Mouse (Mus musculus): ENCODE data around the gene Smarcb1.
A peak's percentile ranks its signal among the peaks of the same experiment; 100 is the strongest.

Smarcb1 gene

DNA sequence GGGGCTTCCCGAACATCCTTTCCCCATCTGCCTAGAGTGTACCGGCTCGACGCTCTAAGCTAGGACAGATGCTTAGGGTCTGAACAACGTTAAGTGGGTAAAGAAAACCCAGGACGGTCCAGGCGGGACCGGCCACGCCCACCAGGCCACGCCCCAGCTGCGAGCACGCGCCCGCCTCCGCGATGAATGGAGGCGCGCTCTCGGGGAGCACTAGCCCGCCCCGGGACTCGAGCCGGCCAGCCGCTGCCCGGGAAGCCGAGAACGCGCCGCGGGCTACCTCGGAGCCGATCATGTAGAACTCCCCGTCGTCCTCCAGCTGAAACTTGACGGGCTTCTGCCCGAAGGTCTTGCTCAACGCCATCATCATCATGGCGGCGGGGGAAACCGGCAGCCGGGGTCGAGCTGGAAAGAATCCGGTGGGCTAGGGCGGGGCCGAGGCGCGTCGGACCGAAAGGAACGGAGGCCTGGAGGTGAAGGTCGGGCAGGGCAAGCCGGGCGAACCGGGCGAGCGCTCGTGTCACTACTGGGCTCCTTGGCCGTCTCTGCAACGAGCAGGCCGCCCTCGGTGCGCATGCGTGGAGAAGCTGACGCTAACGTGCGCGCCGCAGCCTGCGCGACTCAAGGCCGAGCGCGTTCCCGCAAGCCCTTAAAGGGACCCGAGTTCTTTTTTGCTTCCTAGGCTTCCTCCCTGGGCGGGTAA lies at the start of gene Smarcb1:
Smarcb1 (minus strand) TSS at position 592 of the 700 bp plus-strand sequence.
- DNase-seq (ENCODE audit: low read depth in 1 of 2, low spot score in 2 of 2): peak; percentile 79 to 87

DNA sequence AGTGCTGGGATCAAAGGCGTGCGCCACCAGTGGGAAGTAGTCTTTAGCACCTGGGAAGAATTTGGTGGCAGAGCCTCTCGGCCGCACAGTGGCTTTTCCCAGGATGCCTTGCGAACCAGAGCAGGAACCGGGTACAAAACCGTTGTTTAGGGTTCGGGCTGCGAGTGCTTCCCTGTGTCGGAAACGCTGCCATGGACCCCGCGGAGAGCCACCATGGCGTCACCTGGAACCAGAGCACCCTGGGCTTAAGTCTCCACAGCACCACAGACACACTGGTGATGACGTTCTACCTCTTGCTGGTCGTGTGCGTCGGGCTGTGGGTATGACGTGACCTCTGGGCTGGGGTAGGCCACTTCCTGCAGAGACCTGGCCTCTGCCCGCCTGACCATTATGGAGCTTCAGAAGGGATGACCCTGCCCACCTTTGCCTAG lies 33.0 kb upstream of the Smarcb1 start, which contains the start of gene Gm5134:
Gm5134 (plus strand) TSS at position 134 of the 431 bp plus-strand sequence.
- DNase-seq (ENCODE audit: low read depth in 1 of 2, low spot score in 2 of 2): no peak

DNA sequence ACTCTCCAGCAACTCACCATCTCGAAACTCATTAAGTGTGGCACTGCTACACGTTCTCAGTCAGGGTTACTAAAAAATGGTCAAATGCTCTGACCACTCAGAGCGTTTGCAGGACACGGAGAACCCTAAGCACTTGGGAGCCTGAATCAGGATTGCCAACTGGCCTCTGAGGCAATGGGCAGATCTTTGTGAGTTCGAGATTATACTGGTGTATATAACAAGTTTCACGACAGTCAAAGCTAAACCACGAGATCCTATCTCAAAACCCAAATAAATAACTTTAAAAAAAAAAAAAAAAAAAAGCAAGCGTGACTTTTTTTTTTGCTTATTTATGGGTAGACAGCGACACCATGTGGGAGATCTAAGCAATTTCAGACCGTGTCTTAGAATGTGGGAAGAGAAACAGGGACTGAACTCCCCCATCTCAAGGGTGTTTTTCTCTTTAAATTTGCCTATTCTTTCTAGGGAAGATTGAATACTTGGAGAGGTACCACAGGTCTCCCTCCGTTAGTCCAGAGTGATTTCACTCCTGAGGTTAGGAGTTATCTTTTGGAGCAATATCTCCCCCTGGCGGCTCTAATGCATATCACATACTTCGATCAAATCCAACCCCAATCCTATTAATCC lies 30.1 kb upstream of the Smarcb1 start:
- peak; percentile 9 to 30 for DNase-seq (ENCODE audit: low read depth in 1 of 2, low spot score in 2 of 2)

DNA sequence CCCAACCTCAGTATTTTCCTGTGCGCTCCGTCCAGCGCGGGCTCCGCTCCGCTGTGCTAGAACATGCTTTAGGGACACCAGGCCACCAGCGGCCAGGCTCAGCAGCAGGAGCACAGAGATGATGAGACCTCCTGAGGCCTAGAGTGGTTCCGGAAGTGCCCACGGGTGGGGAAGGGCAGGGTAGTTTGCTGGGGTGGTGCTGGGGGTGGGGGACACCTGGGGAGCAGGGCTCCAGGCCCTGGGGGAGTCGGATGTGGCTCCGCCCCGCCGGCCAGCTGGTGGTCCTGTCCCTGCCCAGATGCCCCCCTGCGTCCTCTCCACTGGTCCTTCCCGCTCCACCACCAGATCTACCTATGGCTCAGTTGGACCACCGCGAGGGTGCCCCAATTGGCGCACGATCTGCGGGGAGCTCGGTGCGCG lies 29.4 kb upstream of the Smarcb1 start:
- DNase-seq (ENCODE audit: low read depth in 1 of 2, low spot score in 2 of 2): no peak

DNA sequence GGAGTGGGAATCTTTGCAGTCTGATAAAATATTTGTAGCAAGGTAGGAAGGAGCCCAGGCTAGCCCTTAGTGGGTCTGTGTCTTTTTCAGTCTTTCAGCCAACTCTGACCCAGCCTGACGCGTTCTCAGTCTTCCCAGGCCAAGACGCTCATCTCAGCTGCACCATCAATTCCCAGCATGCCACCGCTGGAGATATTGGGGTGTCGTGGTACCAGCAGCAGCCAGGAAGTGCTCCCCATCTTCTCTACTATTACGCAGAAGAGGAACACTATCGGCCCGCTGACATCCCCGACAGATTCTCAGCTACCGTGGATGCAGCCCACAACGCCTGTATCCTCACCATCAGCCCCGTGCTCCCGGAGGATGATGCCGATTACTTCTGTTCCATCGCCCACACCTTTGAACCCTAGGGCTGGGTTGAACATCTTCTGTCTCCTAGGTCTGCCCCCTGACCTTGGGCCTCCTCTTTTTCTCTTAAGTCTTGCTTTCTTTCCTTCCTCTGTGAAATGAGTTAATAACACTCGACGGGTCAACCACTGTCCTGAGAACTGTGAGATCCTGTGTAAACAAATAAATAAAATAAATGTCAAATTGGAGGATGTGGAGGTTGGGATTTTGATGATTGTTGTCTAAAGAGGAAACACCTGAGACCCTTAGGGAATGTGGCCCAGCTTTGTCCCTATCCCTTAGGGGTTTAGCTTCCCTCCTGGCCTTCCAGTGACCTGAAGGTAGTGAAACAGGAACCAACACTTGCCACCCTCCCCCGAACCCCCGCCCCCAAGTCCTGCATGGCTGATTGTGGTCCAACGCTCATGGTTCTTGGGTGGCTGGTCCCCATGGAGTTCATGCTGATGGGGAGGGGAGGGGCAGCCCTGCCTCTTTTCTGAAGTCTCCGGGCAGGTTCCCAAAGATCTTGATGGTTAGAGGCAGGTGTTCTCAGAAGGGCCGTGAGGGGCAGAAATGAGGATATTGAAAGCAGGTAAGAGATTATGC lies 27.9 kb upstream of the Smarcb1 start:
- DNase-seq (ENCODE audit: low read depth in 1 of 2, low spot score in 2 of 2): no peak

DNA sequence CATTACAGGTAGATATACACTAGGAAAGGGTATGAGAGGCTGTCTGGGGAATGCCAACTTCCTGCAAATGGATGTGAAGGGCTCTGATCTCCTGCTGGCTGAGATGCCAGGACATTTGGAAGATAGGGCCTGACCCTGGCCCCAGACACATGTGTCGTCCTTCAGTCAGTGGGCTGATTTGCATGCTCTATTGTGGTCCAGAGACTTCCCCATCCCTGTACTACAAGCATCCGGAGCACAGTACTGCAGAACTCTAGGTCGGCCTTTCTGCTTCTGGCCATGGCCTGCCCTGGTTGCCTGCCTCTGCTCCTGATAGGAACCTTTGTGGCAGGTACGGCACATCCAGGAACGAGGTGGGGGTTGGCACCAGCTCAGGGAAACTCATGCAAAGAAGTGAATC lies 26.7 kb upstream of the Smarcb1 start:
- no peak for DNase-seq (ENCODE audit: low read depth in 1 of 2, low spot score in 2 of 2)

DNA sequence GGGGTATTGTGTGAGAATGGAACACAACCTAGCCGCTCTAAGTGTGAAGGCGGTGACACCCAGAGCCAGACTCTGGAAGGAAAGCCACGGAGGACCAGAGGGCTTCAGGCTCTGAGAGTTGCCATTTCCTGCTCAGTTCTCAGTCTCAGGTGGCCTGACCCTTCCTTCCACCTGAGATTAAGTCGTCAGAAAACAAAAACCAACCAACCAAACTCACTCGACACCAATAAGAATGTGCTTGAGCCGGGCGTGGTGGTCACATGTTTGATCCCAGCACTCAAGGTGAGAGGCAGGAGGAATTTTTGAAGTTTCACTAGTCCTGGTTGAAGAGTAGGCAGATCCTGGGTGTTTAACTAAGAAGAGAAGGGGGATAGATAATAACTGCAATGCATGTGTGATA lies 24.5 kb upstream of the Smarcb1 start:
- DNase-seq (ENCODE audit: low read depth in 1 of 2, low spot score in 2 of 2): no peak

DNA sequence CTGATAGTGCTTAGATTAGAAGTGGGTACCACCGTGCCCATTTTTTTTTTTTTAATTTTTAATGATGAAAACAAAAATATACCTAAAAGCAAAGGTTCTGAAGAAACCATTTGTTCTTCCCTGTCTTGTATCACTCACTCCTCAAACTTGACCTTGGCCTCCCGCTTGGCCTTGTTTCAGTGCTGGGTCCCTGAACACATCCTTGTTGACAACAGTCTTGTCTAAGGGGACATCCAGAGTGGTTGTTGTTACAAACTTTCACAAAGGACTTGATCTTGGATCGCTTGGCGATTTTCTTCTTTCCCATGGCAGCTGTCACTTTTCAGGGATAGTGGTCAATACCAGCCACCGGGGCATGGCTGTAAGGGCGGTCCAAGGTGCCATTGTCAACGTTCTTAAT lies 23.8 kb upstream of the Smarcb1 start:
- no peak for DNase-seq (ENCODE audit: low read depth in 1 of 2, low spot score in 2 of 2)

DNA sequence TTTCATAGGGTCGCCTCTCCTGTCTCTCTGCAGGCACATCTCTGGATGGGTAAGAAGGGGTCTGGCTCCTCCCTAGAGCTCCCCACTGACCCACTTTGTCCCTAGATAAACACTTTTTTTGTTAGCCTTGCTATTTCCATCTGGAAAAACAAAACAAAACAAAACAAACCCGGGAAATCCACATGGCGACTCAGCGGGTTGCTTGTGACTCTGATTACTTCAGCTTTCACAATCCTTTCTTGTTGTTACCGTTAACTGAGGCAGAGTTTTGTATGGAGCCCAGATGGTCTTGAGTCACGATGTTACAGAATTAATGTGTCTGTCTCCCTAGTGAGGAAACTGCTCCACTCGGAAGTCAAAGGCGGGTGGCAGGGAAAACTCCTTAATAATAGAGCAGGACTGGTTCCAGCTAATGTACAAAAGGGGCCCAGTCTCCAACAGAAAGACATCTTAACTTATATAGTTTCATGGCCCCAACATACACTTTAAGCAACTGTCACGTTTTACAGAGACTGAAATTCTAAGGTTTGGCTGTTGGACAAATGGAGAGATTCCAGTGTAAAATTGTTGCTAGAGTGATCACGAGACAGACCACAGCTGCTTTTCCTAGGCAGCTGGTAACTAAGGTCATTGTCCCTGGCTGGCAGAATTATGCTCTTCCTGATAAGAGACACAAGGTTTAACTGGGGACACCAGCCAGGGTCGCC lies 22.8 kb upstream of the Smarcb1 start:
- DNase-seq (ENCODE audit: low read depth in 1 of 2, low spot score in 2 of 2): no peak

DNA sequence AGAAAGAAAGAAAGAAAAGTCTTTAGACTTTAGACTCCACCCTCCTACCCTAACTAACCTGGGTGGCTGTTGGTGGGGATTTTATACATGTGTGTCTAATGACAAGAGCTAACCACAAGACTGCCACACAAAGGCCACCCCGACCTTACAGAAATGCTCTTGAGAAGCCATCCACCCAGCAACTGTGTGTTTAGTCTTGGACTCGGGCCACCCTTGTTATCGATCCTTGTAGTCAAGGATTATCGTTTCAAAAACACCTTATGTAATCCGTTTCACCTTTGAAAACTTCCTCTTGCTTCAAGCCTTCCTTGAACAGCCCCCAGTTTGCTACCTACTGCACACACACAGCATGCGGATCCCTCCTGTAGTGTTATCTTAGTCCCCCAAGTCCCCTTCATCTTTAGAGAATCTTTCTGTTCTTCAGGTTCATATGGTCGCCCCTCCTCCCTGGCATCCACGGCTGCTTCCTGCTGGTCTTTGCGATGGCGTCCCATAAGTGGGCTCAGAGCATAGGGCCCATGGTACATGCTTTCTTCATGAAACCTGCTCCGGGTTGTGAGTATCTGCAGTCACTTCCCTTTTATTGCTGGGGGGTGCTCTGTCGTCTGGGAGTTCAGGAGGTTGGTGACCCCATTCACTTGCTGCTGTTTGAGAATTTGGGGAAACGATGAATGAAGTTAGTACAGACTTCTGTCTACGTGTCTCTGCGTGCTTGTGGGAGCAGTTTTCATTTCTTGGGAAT lies 21.5 kb upstream of the Smarcb1 start, which contains the start of gene Vpreb3:
Vpreb3 (plus strand) TSS at position 322 of the 742 bp plus-strand sequence.
- no peak for DNase-seq (ENCODE audit: low read depth in 1 of 2, low spot score in 2 of 2)

DNA sequence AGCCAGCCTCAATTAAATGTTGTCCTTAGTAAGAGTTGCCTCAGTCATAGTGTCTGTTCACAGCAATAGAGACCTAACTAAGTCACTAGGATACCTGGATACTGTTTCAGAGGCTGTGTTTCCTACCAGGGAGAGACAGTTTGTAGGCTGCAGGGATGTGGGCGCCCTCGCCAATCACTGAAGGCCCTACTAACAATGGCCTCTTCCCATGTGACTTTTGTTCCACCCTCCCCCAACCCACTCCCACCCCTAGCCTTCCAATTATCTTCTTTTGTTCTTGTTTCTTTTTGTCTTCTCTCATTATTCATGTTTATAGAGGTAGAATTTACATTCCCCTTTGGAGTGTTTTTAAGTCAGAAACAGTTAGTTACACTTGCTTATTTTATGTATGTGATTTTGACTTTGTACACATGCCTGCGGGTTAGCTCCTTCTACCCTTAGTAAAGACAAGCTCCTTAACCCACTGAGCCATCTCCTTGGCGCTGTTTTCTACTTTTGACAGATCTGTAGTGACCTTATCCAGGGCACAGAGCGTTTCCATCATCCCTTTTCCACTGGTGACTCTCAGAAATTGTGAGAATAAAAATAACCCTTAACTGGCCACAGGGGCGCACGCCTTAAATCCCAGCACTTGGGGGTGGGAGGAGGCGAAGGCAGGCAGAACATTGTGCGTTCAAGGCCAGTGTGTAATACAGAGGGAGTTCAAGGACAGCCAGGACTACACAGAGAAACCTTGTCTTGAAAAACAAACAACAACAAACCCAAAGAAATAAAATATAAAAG lies 19.8 kb upstream of the Smarcb1 start:
- DNase-seq (ENCODE audit: low read depth in 1 of 2, low spot score in 2 of 2): no peak

DNA sequence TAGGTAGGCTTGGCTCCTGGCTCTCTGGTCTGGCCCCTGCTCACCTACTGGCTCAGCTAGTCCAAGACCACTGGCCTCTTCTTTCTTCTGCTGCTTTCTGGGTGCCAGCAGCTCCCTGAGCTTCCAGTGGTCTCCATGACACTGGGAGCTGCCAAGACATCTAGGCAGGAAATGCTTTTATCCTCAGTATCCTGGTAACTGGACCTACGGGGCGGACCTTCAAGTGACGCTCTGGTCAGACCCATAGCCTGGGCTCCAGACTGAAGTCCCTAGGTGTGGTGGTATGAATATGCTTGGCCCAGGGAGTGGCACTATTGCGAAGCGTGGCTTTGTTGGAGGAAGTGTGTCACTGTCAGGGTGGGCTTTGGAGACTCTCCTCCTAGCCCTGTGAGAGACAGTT lies 19.1 kb upstream of the Smarcb1 start, which contains the start of gene Gm867:
Gm867 (minus strand) TSS at position 153 of the 400 bp plus-strand sequence.
- DNase-seq (ENCODE audit: low read depth in 1 of 2, low spot score in 2 of 2): no peak

DNA sequence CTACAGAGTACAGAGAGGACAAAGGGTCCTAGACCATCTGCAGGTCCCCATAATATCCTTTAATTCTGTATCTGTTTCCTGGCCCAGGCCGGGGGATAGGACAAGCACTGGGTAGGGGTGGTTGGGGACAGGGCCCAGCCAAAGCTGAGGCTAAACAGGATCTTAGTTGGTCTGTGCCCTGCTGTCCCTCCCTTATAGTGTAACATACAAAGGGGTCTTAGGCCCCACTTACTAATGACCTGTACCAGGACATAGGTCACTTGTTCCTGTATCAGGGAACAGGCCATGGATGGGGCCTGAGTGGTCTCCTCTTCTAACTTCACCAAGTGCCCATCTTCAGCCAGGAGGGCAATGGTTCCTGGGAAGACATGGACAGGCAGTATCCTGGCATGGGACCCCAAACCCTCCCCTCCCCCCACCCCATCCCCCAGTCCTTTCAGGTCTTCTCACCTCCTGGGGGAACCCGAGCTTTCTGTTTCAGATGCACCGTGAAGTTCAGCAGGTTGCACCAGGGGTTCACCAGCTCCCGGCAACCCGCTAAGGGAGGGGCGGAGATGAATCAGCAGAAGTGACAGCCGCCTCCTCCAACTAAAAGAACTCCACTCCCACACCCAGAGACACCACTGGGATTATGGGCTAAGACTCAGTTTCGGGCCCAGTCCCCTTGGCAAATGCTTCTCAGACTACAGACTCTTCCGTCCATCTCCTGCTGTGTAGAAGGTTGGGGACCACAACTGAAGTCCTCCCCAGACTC lies 18.2 kb upstream of the Smarcb1 start:
- no peak for DNase-seq (ENCODE audit: low read depth in 1 of 2, low spot score in 2 of 2)

DNA sequence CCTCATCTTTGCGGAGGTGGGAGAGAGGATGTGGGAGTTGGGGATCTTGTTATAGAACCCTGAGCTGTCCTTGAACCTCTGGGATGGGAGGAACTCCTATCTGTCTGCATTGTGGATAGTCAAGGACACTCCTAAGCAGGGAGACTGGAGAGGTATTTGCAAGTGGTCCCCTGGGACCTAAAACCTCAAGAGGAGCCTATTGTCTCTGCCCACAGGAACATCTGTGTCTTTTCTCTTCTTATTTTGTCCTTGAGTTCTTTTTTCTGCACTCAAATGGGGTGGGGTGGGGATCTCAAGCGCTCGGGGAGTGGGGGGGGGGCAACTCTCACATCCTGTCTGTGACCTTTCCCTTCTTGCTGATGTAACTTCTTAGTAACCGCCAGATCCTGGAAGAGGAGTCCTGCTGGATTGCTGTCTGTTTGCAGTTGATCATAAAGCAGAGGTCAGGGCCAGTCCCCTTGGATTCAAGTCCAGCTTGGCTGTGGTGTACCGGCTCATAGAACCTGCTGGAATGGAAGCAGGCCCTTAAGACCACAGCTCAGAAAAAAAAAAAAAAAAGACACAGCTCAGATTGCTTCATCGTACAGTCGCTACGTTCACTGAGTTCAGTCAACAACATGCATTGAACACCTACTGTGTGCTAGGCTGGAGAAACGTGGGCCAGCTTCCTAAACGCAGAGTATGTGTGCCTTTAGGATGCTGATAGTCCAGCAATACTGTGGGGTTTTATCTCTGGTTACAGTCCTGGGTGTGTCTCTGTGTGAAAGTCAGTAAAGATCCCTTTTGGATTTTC lies 16.6 kb upstream of the Smarcb1 start:
- DNase-seq (ENCODE audit: low read depth in 1 of 2, low spot score in 2 of 2): no peak

DNA sequence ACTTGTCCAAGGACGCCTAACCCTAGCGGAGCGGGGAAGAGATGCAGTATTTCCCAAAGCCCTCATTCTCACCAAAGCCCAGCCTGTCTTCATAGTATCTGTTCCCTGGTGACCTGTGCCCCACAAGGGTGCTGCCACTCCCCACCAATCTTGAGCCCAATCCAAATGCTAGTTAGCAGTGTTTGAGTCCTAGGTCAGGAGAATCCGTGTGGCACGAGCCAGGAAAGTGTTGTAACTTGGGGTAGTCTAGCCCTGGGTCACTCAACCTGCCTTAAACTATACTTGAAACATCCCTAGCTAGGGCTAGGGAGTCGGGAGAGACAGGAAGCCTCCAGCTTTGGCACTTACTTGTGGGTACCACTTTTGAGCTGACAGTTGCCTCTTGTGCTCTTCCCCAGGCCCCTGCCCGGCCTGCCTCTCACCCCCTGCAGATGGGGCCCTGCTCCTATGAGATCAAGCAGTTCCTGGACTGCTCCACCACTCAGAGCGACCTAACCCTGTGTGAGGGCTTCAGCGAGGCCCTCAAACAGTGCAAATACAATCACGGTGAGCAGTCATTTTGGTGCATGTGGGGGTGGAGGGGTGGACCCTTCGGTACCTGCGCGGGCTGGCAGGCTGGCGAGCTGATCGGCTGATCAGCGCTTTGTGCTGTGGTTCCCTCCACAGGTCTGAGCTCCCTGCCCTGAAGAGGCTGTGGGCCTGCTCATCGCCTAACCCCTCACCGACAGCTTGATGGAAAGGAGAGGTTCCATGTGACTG lies 15.7 kb upstream of the Smarcb1 start:
- DNase-seq (ENCODE audit: low read depth in 1 of 2, low spot score in 2 of 2): no peak

DNA sequence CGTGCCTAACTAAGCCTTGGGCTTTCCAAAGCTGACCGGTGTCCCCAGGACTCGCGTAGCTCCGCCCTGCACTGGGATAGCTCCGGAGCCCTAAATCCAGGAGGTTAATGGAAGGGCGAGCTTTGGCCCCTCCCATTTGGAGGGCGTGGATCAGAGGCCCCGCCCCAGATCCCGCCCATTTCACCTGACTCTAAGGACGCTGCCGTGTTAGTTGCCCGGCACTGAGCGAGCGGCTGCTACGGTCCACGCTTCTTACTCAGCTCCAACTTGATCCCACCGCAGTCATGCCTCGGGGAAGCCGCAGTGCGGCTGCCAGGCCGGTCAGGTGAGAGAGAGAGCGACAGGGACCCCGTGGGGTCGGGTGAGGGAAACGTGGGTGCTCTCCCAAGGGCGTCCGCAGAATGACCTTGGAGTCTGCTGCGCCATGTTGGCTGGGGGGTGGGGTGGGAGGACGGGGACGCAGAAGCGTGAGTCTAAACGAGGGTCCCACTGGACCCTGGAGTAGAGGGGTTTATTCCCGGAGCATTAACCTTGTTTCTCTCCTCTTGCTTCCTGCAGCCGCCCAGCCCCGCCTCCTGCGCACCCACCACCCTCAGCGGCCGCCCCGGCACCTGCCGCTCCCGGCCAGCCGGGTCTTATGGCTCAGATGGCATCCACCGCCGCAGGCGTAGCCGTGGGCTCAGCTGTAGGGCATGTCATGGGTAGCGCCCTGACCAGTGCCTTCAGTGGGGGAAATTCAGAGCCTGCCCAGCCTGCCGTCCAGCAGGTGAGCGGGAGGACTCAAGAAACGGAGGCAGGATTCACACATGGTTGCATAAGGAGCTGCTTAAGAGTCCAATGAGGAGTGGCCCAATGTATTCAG lies 14.5 kb upstream of the Smarcb1 start, which contains the start of gene Mmp11:
Mmp11 (minus strand) TSS at position 817 of the 862 bp plus-strand sequence.
- DNase-seq (ENCODE audit: low read depth in 1 of 2, low spot score in 2 of 2): no peak
